12 mouse cellular contexts compared by ENCODE assay signal in genomic region chr5:89135776-89136175, GRCm38 (mm10).
A peak's percentile ranks its signal among the peaks of the same experiment; 100 is the strongest.
DNase-seq lines count a peak whose midpoint lies in the region; ATAC-seq lines count a peak whose summit lies in the region.
"Had no signal": no experiment of that assay in that cellular context is flagged by ENCODE, and none has a peak within 500 bp of the region (broad histone marks: within the 10 kb centered on the region; RNA-seq: fewer than 3 reads in every experiment).

No protein-coding gene starts in this region.

- peak; percentile 95 for DNase-seq in brain, adult 2 months (ENCODE audit: low read depth, low spot score)
- peak; percentile 81 for DNase-seq in cerebellum, adult 9-10 months
- DNase-seq in layer of hippocampus, adult 18-20 months (ENCODE audit: low spot score in 2 of 2) = peak; percentile 55 to 80
- DNase-seq in left cerebral cortex, postnatal 25 days (ENCODE audit: low spot score in 2 of 2) = peak; percentile 62 to 90
- no peak for DNase-seq in spleen, postnatal 10 days (ENCODE audit: low spot score in 2 of 2)
- no peak for DNase-seq in embryo, embryonic 11 days
- DNase-seq in adrenal gland, postnatal 4 days (ENCODE audit: low spot score in 2 of 2) = no peak
- DNase-seq: adrenal gland, postnatal 36 days; gastrocnemius, adult 2 months had no signal

- no peak for ATAC-seq in megakaryocyte, adult 5-6 weeks (ENCODE audit: poor library complexity, severe bottlenecking)
- ATAC-seq: CD4-positive, CD25-positive, alpha-beta regulatory T cell, adult 4 months; lung, postnatal 0 days had no signal

- intact Hi-C loops in left cerebral cortex, postnatal 25 days (cut with DNase I) = loop anchor here (2.0 kb wide), 1 partner anchor 15 kb away; no protein-coding TSS in a partner anchor

Comparison
In these comparisons a context has a peak if more than half of its experiments do, and no peak if none do; other contexts are left out.
1. DNase-seq: peak in brain, adult 2 months (single experiment), cerebellum, adult 9-10 months (single experiment), layer of hippocampus, adult 18-20 months (2 of 2) and left cerebral cortex, postnatal 25 days (2 of 2); none in spleen, postnatal 10 days (0 of 2), embryo, embryonic 11 days (single experiment) and adrenal gland, postnatal 4 days (0 of 2).